Mouse (Mus musculus): ENCODE data around the gene Rnf24. TPM values are rescaled to one million over a fixed set of nuclear protein-coding genes. Genes with fewer than 3 reads are reported as not detected.

Gene Rnf24
- 11.5 TPM for polyA plus RNA-seq (2014; fragmentation: Illumina TruSeq; extraction: RNeasy Lipid Tissue Mini Kit (QIAGEN cat#74804); ENCODE audit: low read depth, low replicate concordance)

DNA sequence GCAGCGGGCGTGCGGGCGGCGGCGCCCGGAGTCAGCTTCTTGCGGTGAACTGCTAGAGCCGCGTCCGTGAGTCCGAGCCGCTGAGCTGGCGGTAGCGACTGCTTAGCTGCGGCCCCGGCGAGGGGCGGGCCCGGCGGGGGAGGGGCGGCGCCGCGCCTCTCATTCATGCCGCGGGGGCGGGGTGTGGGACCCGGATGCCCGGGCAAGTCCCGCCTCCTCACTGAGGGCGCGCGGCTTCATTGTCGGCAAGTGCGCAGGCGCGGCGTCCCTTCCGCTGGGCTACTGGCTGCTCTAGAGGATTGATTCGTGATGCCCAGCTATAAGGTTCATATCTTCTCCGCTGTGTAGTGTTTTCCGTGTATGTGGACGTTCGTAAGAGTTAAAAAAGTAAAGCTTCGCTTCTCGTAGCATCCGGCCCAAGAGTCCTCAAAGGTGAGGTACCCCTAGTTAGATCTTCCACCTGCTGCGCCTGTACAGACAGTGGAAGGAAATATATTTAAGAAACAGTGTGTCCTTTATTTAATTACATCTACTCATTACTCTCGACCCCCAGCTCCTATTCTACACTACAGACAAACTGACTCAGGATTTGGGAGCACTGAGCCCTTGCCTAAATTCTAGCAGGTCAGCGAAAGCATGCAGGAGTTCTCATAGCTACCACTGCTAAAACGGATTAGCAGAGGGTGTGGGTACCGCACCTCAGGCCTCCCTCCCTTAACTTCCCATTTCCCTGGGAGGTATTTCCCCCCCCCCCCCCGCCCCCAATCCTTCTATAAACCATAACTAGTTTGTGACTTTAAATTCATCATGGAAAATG, at the start of gene Rnf24:
Gene Rnf24 (minus strand): TSS at position 146 of the 817 bp plus-strand sequence.

DNA sequence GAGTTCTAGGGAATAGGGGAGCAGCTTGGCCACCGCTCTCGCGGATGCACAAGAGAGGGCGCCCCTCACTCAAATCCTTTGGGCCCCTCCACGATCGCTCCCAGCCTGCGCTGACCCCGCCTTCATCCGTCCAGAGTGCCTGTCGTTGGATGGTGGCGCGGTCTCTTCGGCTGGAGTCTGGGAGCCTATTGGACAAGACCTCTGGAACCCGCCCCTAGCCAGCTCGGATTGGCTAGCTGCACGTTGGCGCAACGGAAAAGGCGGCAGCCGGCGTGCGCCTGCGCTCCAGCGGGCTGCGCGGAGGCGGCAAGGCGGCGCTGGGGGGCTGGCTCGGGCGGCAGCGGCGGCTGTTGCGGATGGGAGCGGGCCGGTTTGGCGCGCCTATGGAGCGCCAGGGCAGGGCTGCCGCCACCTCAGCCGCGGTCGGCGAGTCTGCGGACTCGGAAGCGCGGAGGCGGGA, 90.4 kb downstream of the Rnf24 start, which contains the start of gene Pank2:
Gene Pank2 (plus strand): TSS at position 283 of the 460 bp plus-strand sequence.

Other genes starting within 250 kb of the Rnf24 start
- gene Hspa12b, start 225.6 kb downstream of the Rnf24 start, polyA plus RNA-seq (2014; fragmentation: Illumina TruSeq; extraction: RNeasy Lipid Tissue Mini Kit (QIAGEN cat#74804); ENCODE audit: low read depth, low replicate concordance), result 0.16 TPM
- not detected for gene Gm11037, start 219.4 kb downstream of the Rnf24 start, polyA plus RNA-seq (2014; fragmentation: Illumina TruSeq; extraction: RNeasy Lipid Tissue Mini Kit (QIAGEN cat#74804); ENCODE audit: low read depth, low replicate concordance)
- 1.3 TPM for gene 1700037H04Rik, start 192.8 kb downstream of the Rnf24 start, polyA plus RNA-seq (2014; fragmentation: Illumina TruSeq; extraction: RNeasy Lipid Tissue Mini Kit (QIAGEN cat#74804); ENCODE audit: low read depth, low replicate concordance)
- 17.7 TPM for gene Cenpb, start 172.8 kb downstream of the Rnf24 start, polyA plus RNA-seq (2014; fragmentation: Illumina TruSeq; extraction: RNeasy Lipid Tissue Mini Kit (QIAGEN cat#74804); ENCODE audit: low read depth, low replicate concordance)
- gene Cdc25b, start 165.9 kb downstream of the Rnf24 start, polyA plus RNA-seq (2014; fragmentation: Illumina TruSeq; extraction: RNeasy Lipid Tissue Mini Kit (QIAGEN cat#74804); ENCODE audit: low read depth, low replicate concordance), result 5.1 TPM
- 3.2 TPM for gene Spef1, start 165.6 kb downstream of the Rnf24 start, polyA plus RNA-seq (2014; fragmentation: Illumina TruSeq; extraction: RNeasy Lipid Tissue Mini Kit (QIAGEN cat#74804); ENCODE audit: low read depth, low replicate concordance)
- 3.0 TPM for gene Ap5s1, start 145.8 kb downstream of the Rnf24 start, polyA plus RNA-seq (2014; fragmentation: Illumina TruSeq; extraction: RNeasy Lipid Tissue Mini Kit (QIAGEN cat#74804); ENCODE audit: low read depth, low replicate concordance)
- 6.7 TPM for gene Mavs, start 118.8 kb downstream of the Rnf24 start, polyA plus RNA-seq (2014; fragmentation: Illumina TruSeq; extraction: RNeasy Lipid Tissue Mini Kit (QIAGEN cat#74804); ENCODE audit: low read depth, low replicate concordance)
- gene Pank2, start 90.4 kb downstream of the Rnf24 start, polyA plus RNA-seq (2014; fragmentation: Illumina TruSeq; extraction: RNeasy Lipid Tissue Mini Kit (QIAGEN cat#74804); ENCODE audit: low read depth, low replicate concordance), result 60.7 TPM
- gene Smox, start 138.6 kb upstream of the Rnf24 start, polyA plus RNA-seq (2014; fragmentation: Illumina TruSeq; extraction: RNeasy Lipid Tissue Mini Kit (QIAGEN cat#74804); ENCODE audit: low read depth, low replicate concordance), result 1.3 TPM
- gene Adra1d, start 209.4 kb upstream of the Rnf24 start, polyA plus RNA-seq (2014; fragmentation: Illumina TruSeq; extraction: RNeasy Lipid Tissue Mini Kit (QIAGEN cat#74804); ENCODE audit: low read depth, low replicate concordance), result not detected

Measured in sigmoid colon, adult 10 weeks (tissue).